Mouse (Mus musculus) lung, embryonic 15.5 days (tissue): ENCODE measurements around the gene Was. TPM values are rescaled to one million over a fixed set of nuclear protein-coding genes. Genes with fewer than 3 reads are reported as not detected.
A peak's percentile ranks its signal among the peaks of the same experiment; 100 is the strongest.

Experiments
- ATAC-seq: fragments of 200-750 bp; cut with Nextera tagmentation; 2 replicates; pipeline ENCODE4 v1.8.0; 2017; ENCODE audit warnings: moderate number of reproducible peaks, borderline replicate concordance; ENCODE audit not compliant: low FRiP score, low TSS enrichment; ENCODE audit errors: extremely low read depth
- H3K27ac ChIP-seq: fragments of 300-500 bp; sonication (generic); 2 replicates; pipeline ENCODE4 v1.5.1; 2015; ENCODE audit warnings: moderate library complexity, mild to moderate bottlenecking, inconsistent platforms
- H3K27me3 ChIP-seq: fragments of 300-500 bp; sonication (generic); 2 replicates; pipeline ENCODE4 v1.6.1; 2015; ENCODE audit warnings: inconsistent platforms
- H3K36me3 ChIP-seq: fragments of 300-500 bp; sonication (generic); 2 replicates; pipeline ENCODE4 v1.6.1; 2015; ENCODE audit warnings: inconsistent platforms
- H3K4me1 ChIP-seq: fragments of 300-500 bp; sonication (generic); 2 replicates; pipeline ENCODE4 v1.6.1; 2015; ENCODE audit warnings: inconsistent platforms
- H3K4me2 ChIP-seq: fragments of 300-500 bp; sonication (generic); 2 replicates; pipeline ENCODE4 v1.6.1; 2015; ENCODE audit warnings: inconsistent platforms, mild to moderate bottlenecking, moderate library complexity
- H3K4me3 ChIP-seq: fragments of 300-500 bp; sonication (generic); 2 replicates; pipeline ENCODE4 v1.5.1; 2015; ENCODE audit warnings: mild to moderate bottlenecking, inconsistent platforms
- H3K9ac ChIP-seq: fragments of 300-500 bp; sonication (generic); 2 replicates; pipeline ENCODE4 v1.6.1; 2015; ENCODE audit warnings: inconsistent platforms
- H3K9me3 ChIP-seq: fragments of 300-500 bp; sonication (generic); 2 replicates; pipeline ENCODE4 v1.6.1; 2016; ENCODE audit warnings: inconsistent platforms
- WGBS: fragments of 180-500 bp; shearing (Covaris S2); methylation state at CpG from one replicate; pipeline ENCODE4 v1.1.7; 2015; 5-methylcytosine and 5-hydroxymethylcytosine counted together
- polyA plus RNA-seq: library from polyadenylated mRNA; unstranded; fragments of >200 nt; fragmentation: Nextera tagmentation; extraction: Ambion mirVana; gene quantifications from 2 replicates; pipeline ENCODE4 v1.2.1, GENCODE M21; 2015

Gene Was
- polyA plus RNA-seq: 0.26 and 0.62 TPM in 2 replicates

DNA sequence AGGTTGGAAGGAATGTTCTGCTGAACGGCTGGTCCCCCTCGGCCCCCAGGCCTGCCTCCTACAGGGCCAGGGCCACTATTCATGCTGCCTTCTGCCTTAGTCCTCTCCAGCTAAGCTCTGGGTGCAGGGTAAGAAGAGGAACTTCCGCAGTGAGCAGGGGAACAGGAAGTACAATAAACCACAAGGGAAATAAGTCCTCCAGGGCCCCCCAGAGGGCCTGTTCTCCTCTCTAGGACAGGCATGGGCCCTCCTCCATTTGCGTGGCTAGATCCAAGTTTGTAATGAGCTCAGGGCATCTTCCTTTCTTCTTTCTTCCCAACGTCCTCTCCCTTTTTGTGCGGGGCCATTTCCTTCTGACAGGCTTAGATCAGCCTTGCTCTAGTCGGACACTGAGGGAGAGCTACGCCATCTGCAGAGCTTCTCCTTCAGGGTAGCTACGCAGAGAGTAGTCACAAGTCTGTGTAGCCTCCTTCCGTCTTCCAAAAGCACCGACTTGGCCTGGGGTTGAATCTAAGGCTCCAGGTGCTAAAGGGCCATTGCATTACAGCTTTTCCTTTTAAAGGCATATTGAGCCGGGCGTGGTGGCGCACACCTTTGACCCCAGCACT, at the start of gene Was:
Gene Was, minus strand, starts transcription at position 153 of the 608 bp plus-strand sequence.
- 83% methylated on average over 14 of the region's 14 CpGs for WGBS

DNA sequence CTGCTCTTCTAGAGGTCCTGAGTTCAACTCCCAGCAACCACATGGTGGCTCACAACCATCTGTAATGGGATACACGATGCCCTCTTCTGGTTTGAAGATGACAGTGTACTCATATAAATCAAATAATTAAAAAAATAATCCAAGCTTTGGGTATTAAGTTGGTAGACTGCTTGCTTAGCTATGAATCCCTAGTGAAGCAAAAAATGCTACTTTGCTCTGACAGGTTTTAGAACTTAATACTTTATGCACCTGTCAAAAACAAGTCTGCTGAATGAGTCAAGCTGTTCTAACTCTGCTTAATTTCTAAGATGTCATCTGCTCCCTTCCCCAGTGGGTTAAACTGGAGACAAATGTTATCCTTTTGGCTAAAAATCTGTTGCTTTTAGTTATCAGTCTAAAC, 49.2 kb upstream of the Was start:
- no peak overlapping the region for H3K4me3 ChIP-seq
- no peak for ATAC-seq
- H3K27ac ChIP-seq: no peak overlapping the region
- peaks cover 31% of the 10 kb centered on the region for H3K36me3 ChIP-seq
- H3K9ac ChIP-seq: no peak overlapping the region
- peaks cover 10% of the 10 kb centered on the region for H3K4me1 ChIP-seq
- no peaks in the 10 kb centered on the region for H3K27me3 ChIP-seq
- no peak overlapping the region for H3K4me2 ChIP-seq
- H3K9me3 ChIP-seq: no peaks in the 10 kb centered on the region
- WGBS: 20% methylated on average over 1 of the region's 1 CpGs

More for the DNA sequence above, at the start of gene Was:
- no peak within 1 kb of the TSS for H3K27ac ChIP-seq
- no peak within 1 kb of the TSS for H3K4me2 ChIP-seq
- H3K9me3 ChIP-seq: no peaks in the 10 kb centered on the region
- H3K36me3 ChIP-seq: no peaks in the 10 kb centered on the region
- ATAC-seq: no peak
- no peaks in the 10 kb centered on the region for H3K27me3 ChIP-seq
- no peak within 1 kb of the TSS for H3K9ac ChIP-seq
- H3K4me1 ChIP-seq: no peaks in the 10 kb centered on the region
- no peak within 1 kb of the TSS for H3K4me3 ChIP-seq

DNA sequence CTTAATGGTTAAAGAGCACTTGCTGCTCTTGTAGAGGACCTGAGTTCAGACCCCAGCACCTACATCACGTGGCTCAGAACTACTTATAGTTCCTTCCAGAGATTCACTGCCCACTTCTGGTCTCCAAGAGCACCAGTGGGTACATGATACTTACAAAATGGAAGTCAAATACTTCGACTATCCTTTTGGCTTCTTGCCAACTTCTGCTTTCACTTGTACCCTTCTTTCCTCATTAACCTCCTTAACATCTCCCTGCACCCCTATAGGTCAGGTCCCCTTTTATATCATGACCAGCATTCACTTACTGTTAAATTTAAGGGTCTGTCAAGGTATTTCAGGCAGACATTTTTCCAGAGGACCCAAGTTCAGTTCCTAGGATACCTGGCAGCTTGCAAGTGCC, 45.6 kb upstream of the Was start:
- Histone ChIP-seq H3K4me3 (no peak overlapping the region), H3K9ac (no peak overlapping the region), H3K4me1 (peaks cover 4% of the 10 kb centered on the region; the same call in 1 of the 2 replicates), H3K36me3 (peaks cover 10% of the 10 kb centered on the region), H3K27me3 (no peaks in the 10 kb centered on the region), H3K4me2 (no peak overlapping the region), H3K27ac (no peak overlapping the region), H3K9me3 (no peaks in the 10 kb centered on the region)
- ATAC-seq: no peak
- WGBS: 22% methylated on average over 2 of the region's 2 CpGs

DNA sequence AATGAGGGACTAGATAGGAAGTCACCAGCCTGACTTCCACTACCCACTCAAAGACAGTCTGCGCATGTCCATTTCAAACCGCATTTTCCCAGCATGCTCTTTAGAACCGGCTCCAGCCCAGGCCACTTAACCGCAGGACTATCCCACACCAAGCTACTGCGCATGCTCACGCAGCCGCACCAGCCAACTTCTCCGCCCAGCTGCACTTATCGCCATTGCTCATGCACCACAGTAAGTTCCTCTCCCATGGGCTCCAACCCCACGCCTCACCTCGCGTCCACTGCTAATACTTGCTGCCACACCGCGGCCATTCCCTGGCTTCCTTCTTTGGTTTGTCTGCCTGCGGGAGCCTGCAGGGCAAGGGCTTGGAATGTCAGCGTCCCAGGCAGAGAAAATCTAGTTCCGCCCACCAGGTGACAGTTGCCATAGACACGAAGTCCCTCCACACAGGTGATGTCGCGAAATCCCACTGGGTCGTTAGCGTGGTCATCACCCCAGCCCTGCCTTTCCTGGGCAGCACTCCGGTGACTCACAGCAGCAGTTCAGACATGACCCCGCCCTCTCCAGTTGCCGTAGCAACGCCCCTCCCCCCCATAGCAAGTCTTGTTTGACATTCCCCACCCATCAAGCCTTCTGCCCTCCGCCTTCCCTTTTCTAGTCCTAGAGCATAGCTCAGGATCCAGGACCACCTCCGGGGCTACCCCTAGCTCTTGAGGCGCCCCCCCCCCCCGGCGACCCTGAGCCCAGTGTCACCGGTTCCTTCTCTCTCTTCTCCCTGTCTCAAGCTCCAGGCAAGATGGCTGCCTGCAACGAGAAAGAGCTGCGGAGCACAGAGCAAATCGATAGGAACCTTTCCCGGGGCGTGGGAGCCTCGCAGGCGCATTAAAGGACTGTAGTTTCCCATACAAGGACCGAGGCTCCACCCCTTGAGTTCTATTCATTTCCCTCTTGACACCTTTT, 42.0 kb upstream of the Was start, which contains the start of gene Wdr13:
Gene Wdr13, minus strand, starts transcription at position 876 of the 960 bp plus-strand sequence.
- H3K36me3 ChIP-seq: 0 out of 2 replicates have a peak, but pooled peaks cover 4% of the 10 kb centered on the region
- 14% methylated on average over 39 of the region's 40 CpGs for WGBS
- ATAC-seq: peak; percentile 91
- no peaks in the 10 kb centered on the region for H3K27me3 ChIP-seq
- peak within 1 kb of the TSS; percentile 57 for H3K4me3 ChIP-seq
- no peaks in the 10 kb centered on the region for H3K9me3 ChIP-seq
- peaks cover 4% of the 10 kb centered on the region; the same call in 1 of the 2 replicates for H3K4me1 ChIP-seq
- H3K27ac ChIP-seq: peak within 1 kb of the TSS; percentile 96
- peak within 1 kb of the TSS; percentile 64 for H3K4me2 ChIP-seq
- H3K9ac ChIP-seq: peak within 1 kb of the TSS; percentile 51

DNA sequence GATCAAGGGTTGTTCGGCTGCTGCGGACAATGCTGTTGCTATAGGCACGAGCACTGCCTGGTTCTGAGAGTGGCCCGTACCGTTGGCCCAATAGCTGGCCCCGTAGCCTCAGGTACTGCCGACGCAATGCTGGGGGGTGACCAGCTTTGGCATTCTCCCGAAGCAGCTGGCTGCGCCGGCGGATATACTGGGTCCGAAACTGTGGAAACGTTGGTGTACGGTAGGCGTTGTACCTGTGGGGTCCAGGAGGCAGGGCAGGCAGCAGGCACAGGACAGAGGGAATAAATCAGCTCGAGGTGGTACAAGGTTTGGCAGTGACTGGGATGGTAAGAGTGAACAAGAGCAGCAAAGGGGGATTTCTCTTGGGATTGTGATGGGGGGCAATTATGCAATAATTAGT, 41.1 kb upstream of the Was start:
- WGBS: 87% methylated on average over 17 of the region's 17 CpGs
- Histone ChIP-seq H3K27ac (no peak overlapping the region), H3K9me3 (no peaks in the 10 kb centered on the region), H3K36me3 (0 out of 2 replicates have a peak, but pooled peaks cover 4% of the 10 kb centered on the region), H3K4me1 (peaks cover 4% of the 10 kb centered on the region; the same call in 1 of the 2 replicates), H3K4me3 (peak overlapping the region; percentile 57), H3K9ac (no peak overlapping the region), H3K27me3 (no peaks in the 10 kb centered on the region), H3K4me2 (peak overlapping the region; percentile 64)
- no peak for ATAC-seq

DNA sequence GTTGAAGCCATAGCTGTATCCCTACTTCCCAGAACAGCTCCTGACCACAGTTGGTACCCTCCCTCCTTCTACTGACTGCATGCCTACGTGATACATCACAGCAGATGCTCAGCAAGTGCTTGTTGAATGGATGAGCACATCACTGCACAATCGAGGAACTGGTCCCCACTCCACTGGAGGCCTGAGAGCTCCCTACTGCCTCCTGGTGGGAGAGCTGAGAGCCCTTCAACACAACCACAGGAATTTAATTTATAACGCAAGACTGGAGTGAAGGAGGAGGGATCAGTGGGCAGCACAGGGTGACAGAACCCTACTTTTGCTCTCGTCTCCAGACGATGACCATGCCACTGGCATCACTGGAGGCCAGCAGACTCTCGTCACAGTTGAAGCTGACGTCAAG, 34.9 kb upstream of the Was start:
- Histone ChIP-seq H3K4me1 (no peaks in the 10 kb centered on the region), H3K4me3 (no peak overlapping the region), H3K9me3 (no peaks in the 10 kb centered on the region), H3K27me3 (no peaks in the 10 kb centered on the region), H3K9ac (no peak overlapping the region), H3K36me3 (0 out of 2 replicates have a peak, but pooled peaks cover 3% of the 10 kb centered on the region), H3K4me2 (no peak overlapping the region), H3K27ac (no peak overlapping the region)
- 66% methylated on average over 7 of the region's 7 CpGs for WGBS
- no peak for ATAC-seq

DNA sequence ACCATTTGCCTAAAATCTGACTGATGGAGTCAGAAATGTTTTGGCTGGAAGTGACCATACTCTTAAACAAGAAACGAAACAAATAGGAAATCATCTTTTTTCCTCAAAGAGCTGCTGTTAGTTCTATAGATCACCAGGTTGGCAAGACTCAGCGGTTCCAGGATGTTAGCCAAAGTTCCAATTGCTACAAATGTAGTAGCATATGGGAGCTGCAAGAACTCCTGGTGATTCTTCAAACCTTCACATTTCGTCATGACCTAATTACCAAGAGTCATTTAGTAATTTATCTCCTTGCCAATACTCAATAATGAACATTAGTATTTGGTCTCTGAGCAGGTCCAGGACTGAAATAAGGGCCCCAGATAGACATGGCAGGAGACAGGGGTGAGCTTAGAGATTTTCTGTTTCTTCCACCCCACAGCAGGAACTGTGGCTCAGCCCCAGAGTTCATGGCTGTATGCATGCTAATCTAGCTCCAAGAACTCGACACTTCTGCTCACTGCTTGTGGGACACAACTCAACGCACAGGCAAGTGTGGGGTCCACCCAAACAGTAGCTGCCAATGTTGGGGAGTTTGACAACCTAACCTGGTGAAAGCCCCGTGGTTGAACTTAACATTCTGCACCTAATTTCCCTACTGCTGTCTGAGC, 33.6 kb upstream of the Was start:
- no peak overlapping the region for H3K27ac ChIP-seq
- ATAC-seq: no peak
- no peaks in the 10 kb centered on the region for H3K9me3 ChIP-seq
- H3K4me1 ChIP-seq: no peaks in the 10 kb centered on the region
- no peaks in the 10 kb centered on the region for H3K36me3 ChIP-seq
- H3K4me2 ChIP-seq: no peak overlapping the region
- H3K27me3 ChIP-seq: no peaks in the 10 kb centered on the region
- H3K4me3 ChIP-seq: no peak overlapping the region
- WGBS: 78% methylated on average over 6 of the region's 6 CpGs
- H3K9ac ChIP-seq: no peak overlapping the region

DNA sequence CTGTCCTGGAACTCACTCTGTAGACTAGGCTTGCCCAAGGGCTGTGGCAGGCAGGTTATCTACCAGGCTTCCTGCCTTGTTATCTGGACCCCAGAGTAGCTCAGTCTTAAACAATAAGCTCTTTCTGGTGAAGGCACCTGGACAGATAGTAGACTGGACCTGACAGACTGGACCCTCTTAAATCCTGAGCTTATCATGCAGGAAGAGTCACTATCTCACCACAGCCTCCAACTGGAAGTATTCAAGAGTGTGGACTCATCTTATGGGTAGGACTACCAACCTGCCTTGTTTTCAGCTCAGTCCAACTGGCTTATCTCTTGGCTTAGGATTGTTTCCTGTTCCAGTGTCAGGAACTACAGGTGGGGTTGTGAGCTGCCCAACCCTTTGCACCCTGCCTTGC, 27.0 kb upstream of the Was start:
- Histone ChIP-seq H3K27me3 (no peaks in the 10 kb centered on the region), H3K36me3 (no peaks in the 10 kb centered on the region), H3K9ac (no peak overlapping the region), H3K27ac (no peak overlapping the region), H3K9me3 (no peaks in the 10 kb centered on the region), H3K4me3 (no peak overlapping the region), H3K4me2 (no peak overlapping the region), H3K4me1 (no peaks in the 10 kb centered on the region)
- ATAC-seq: no peak

DNA sequence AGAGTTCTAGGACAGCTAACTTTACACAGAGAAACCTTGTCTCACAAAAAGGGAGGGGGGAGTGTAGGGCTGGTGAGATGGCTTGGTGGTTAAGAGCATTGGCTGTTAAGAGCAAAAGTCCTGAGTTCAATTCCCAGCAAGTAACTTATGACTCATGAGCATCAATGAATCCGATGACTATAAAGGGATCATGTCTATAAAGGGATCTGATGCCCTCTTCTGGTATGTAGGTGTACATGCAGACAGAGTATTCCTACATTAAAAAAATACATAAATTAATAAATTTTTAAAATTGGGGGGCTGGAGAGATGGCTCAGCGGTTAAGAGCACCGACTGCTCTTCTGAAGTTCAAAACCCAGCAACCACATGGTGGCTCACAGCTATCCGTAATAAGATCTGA, 25.0 kb upstream of the Was start:
- no peaks in the 10 kb centered on the region for H3K4me1 ChIP-seq

DNA sequence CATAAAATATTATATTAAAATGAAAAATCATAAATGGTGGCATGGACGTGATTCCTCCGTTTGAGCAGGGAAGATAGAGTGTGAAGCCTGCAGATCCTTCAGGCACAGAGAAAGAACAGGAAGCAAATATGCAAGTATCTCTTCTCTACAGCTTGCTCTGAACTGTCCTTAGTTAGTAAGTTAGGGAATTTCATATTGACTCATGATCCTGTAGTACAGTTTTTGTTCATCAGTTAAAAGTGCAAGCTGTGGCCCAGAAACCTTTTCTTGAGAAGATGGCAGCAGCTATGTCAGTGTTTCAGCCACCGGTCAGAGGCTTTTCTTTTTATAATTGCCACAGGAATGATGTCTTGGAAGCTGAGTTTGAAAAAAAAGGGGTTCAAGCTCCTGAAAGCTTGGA, 14.7 kb upstream of the Was start:
- Histone ChIP-seq H3K27me3 (no peaks in the 10 kb centered on the region), H3K9ac (no peak overlapping the region), H3K27ac (no peak overlapping the region), H3K4me3 (no peak overlapping the region), H3K9me3 (no peaks in the 10 kb centered on the region), H3K4me2 (no peak overlapping the region), H3K36me3 (no peaks in the 10 kb centered on the region), H3K4me1 (0 out of 2 replicates have a peak, but pooled peaks cover 6% of the 10 kb centered on the region)
- no peak for ATAC-seq
- 85% methylated on average over 3 of the region's 3 CpGs for WGBS

More for the DNA sequence above, 25.0 kb upstream of the Was start:
- ATAC-seq: no peak
- Histone ChIP-seq H3K9me3 (no peaks in the 10 kb centered on the region), H3K36me3 (no peaks in the 10 kb centered on the region), H3K9ac (no peak overlapping the region), H3K27ac (no peak overlapping the region), H3K4me2 (no peak overlapping the region), H3K27me3 (no peaks in the 10 kb centered on the region), H3K4me3 (no peak overlapping the region)
- 66% methylated on average over 4 of the region's 4 CpGs for WGBS

DNA sequence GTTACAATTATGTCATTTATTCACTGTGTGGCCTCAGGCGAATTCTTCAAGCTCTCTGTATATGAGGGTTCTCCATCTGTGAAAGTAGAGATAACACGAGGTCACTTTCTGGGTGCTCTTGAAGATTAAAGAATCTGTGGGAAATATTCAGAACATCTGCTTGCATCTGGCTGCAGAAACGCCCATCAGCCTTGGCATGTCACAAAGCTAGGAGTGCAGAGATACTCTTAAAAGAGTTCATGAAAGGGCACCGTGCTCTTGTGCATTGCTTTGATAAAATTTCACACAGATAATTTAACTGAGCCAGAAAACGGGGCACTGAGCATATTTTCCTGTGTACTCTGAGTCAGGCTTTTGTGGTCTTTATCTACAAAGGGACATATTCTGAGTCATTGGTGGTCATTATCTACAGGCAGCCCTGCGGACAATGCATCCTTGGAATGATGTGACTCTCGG, 11.9 kb upstream of the Was start:
- H3K36me3 ChIP-seq: no peaks in the 10 kb centered on the region
- no peak overlapping the region for H3K4me3 ChIP-seq
- WGBS: 37% methylated on average over 7 of the region's 7 CpGs
- no peak overlapping the region for H3K27ac ChIP-seq
- ATAC-seq: no peak
- H3K4me2 ChIP-seq: no peak overlapping the region
- 0 out of 2 replicates have a peak, but pooled peaks cover 6% of the 10 kb centered on the region for H3K4me1 ChIP-seq
- no peak overlapping the region for H3K9ac ChIP-seq
- no peaks in the 10 kb centered on the region for H3K9me3 ChIP-seq
- no peaks in the 10 kb centered on the region for H3K27me3 ChIP-seq
